Mouse (Mus musculus): Measurements from ENCODE around the gene 4430402I18Rik. TPM values are rescaled to one million over a fixed set of nuclear protein-coding genes. Genes with fewer than 3 reads are reported as not detected.

The 4430402I18Rik gene
- total and polyA plus RNA-seq, 2 experiments from 2014 or later, result 2.1 to 4.7 TPM

- Histone ChIP-seq H3K27ac (ENCODE audit: low read depth, low read length) (no peak overlapping the region), H3K36me3 (ENCODE audit: insufficient read depth) (no peaks in the 10 kb centered on the region), H3K4me3 (ENCODE audit: low read depth, low read length) (no peak overlapping the region), H3K27me3 (ENCODE audit: insufficient read depth, low read length) (no peaks in the 10 kb centered on the region), H3K9me3 (ENCODE audit: low read length) (no peaks in the 10 kb centered on the region), H3K9ac (no peak overlapping the region), H3K4me1 (ENCODE audit: insufficient read depth) (no peaks in the 10 kb centered on the region), H3K4me2 (ENCODE audit: low read depth) (no peak overlapping the region)
- no peak for TF ChIP-seq CTCF (IDR thresholded peaks at IDR 0.05; ENCODE audit: low read depth)
- ATAC-seq (peak; percentile 38; the same call in 1 of the 2 replicates), DNase-seq (peak; percentile 57)
- 48% methylated on average over 6 of the region's 6 CpGs for WGBS
Measured at GRCm38 (mm10) chr19:28864981-28865380, 102.6 kb downstream of the 4430402I18Rik start.

GRCm38 (mm10) chr19:28863626-28864025 lies 104.0 kb downstream of the 4430402I18Rik start:
- Histone ChIP-seq H3K36me3 (ENCODE audit: insufficient read depth) (no peaks in the 10 kb centered on the region), H3K27me3 (ENCODE audit: insufficient read depth, low read length) (no peaks in the 10 kb centered on the region), H3K4me3 (ENCODE audit: low read depth, low read length) (no peak overlapping the region), H3K27ac (ENCODE audit: low read depth, low read length) (no peak overlapping the region), H3K9me3 (ENCODE audit: low read length) (no peaks in the 10 kb centered on the region), H3K4me2 (ENCODE audit: low read depth) (no peak overlapping the region), H3K9ac (no peak overlapping the region), H3K4me1 (ENCODE audit: insufficient read depth) (no peaks in the 10 kb centered on the region)
- TF ChIP-seq CTCF (IDR thresholded peaks at IDR 0.05; ENCODE audit: low read depth), result no peak
- 96% methylated on average over 10 of the region's 10 CpGs for WGBS
- no peak for ATAC-seq
- no peak for DNase-seq

GRCm38 (mm10) chr19:28860246-28860645 lies 107.4 kb downstream of the 4430402I18Rik start:
- no peaks in the 10 kb centered on the region for H3K36me3 ChIP-seq (ENCODE audit: insufficient read depth)
- no peaks in the 10 kb centered on the region for H3K9me3 ChIP-seq (ENCODE audit: low read length)
- H3K27ac ChIP-seq (ENCODE audit: low read depth, low read length), result no peak overlapping the region
- no peak overlapping the region for H3K4me3 ChIP-seq (ENCODE audit: low read depth, low read length)
- DNase-seq, result no peak
- 80% methylated on average over 2 of the region's 2 CpGs for WGBS
- H3K27me3 ChIP-seq (ENCODE audit: insufficient read depth, low read length), result no peaks in the 10 kb centered on the region
- ATAC-seq, result no peak
- H3K4me2 ChIP-seq (ENCODE audit: low read depth), result no peak overlapping the region
- no peak overlapping the region for H3K9ac ChIP-seq
- no peak for TF ChIP-seq CTCF (IDR thresholded peaks at IDR 0.05; ENCODE audit: low read depth)
- no peaks in the 10 kb centered on the region for H3K4me1 ChIP-seq (ENCODE audit: insufficient read depth)

- DNase-seq, result no peak
- TF ChIP-seq CTCF (IDR thresholded peaks at IDR 0.05; ENCODE audit: low read depth), result no peak
- WGBS, result 75% methylated on average over 1 of the region's 1 CpGs
- Histone ChIP-seq H3K4me1 (ENCODE audit: insufficient read depth) (no peaks in the 10 kb centered on the region), H3K27ac (ENCODE audit: low read depth, low read length) (no peak overlapping the region), H3K9me3 (ENCODE audit: low read length) (no peaks in the 10 kb centered on the region), H3K36me3 (ENCODE audit: insufficient read depth) (no peaks in the 10 kb centered on the region), H3K4me3 (ENCODE audit: low read depth, low read length) (no peak overlapping the region), H3K27me3 (ENCODE audit: insufficient read depth, low read length) (no peaks in the 10 kb centered on the region), H3K4me2 (ENCODE audit: low read depth) (no peak overlapping the region), H3K9ac (no peak overlapping the region)
- ATAC-seq, result no peak
Measured at GRCm38 (mm10) chr19:28854831-28855230, 112.8 kb downstream of the 4430402I18Rik start.

GRCm38 (mm10) chr19:28852001-28852400 lies 115.6 kb downstream of the 4430402I18Rik start:
- no peak for ATAC-seq

GRCm38 (mm10) chr19:28850510-28850909 lies 117.1 kb downstream of the 4430402I18Rik start:
- no peak overlapping the region for H3K4me3 ChIP-seq (ENCODE audit: low read depth, low read length)
- 93% methylated on average over 3 of the region's 3 CpGs for WGBS
- no peak for ATAC-seq

More at GRCm38 (mm10) chr19:28852001-28852400, 115.6 kb downstream of the 4430402I18Rik start:
- no peak overlapping the region for H3K27ac ChIP-seq (ENCODE audit: low read depth, low read length)
- H3K36me3 ChIP-seq (ENCODE audit: insufficient read depth), result no peaks in the 10 kb centered on the region
- DNase-seq, result no peak
- H3K9me3 ChIP-seq (ENCODE audit: low read length), result no peaks in the 10 kb centered on the region
- no peak for TF ChIP-seq CTCF (IDR thresholded peaks at IDR 0.05; ENCODE audit: low read depth)
- no peak overlapping the region for H3K9ac ChIP-seq
- no peaks in the 10 kb centered on the region for H3K4me1 ChIP-seq (ENCODE audit: insufficient read depth)
- WGBS, result 80% methylated on average over 3 of the region's 3 CpGs
- no peak overlapping the region for H3K4me2 ChIP-seq (ENCODE audit: low read depth)
- no peak overlapping the region for H3K4me3 ChIP-seq (ENCODE audit: low read depth, low read length)
- no peaks in the 10 kb centered on the region for H3K27me3 ChIP-seq (ENCODE audit: insufficient read depth, low read length)

GRCm38 (mm10) chr19:28844946-28845710 lies 122.5 kb downstream of the 4430402I18Rik start:
- Histone ChIP-seq H3K36me3 (ENCODE audit: insufficient read depth) (no peaks in the 10 kb centered on the region), H3K4me2 (ENCODE audit: low read depth) (no peak overlapping the region), H3K4me1 (ENCODE audit: insufficient read depth) (no peaks in the 10 kb centered on the region), H3K27ac (ENCODE audit: low read depth, low read length) (no peak overlapping the region), H3K9me3 (ENCODE audit: low read length) (no peaks in the 10 kb centered on the region), H3K9ac (no peak overlapping the region), H3K27me3 (ENCODE audit: insufficient read depth, low read length) (no peaks in the 10 kb centered on the region), H3K4me3 (ENCODE audit: low read depth, low read length) (no peak overlapping the region)
- DNase-seq, result peak; percentile 14
- no peak for ATAC-seq
- 69% methylated on average over 8 of the region's 8 CpGs for WGBS
- no peak for TF ChIP-seq CTCF (IDR thresholded peaks at IDR 0.05; ENCODE audit: low read depth)

More at GRCm38 (mm10) chr19:28850510-28850909, 117.1 kb downstream of the 4430402I18Rik start:
- no peak overlapping the region for H3K27ac ChIP-seq (ENCODE audit: low read depth, low read length)
- no peak for TF ChIP-seq CTCF (IDR thresholded peaks at IDR 0.05; ENCODE audit: low read depth)
- no peaks in the 10 kb centered on the region for H3K27me3 ChIP-seq (ENCODE audit: insufficient read depth, low read length)
- no peaks in the 10 kb centered on the region for H3K4me1 ChIP-seq (ENCODE audit: insufficient read depth)
- no peak overlapping the region for H3K4me2 ChIP-seq (ENCODE audit: low read depth)
- DNase-seq, result no peak
- no peaks in the 10 kb centered on the region for H3K36me3 ChIP-seq (ENCODE audit: insufficient read depth)
- H3K9me3 ChIP-seq (ENCODE audit: low read length), result no peaks in the 10 kb centered on the region
- H3K9ac ChIP-seq, result no peak overlapping the region

Other genes starting within 250 kb of the 4430402I18Rik start
- 74.2 and 78.0 TPM in 2 replicates for gene Slc1a1, start 132.8 kb downstream of the 4430402I18Rik start, total RNA-seq (2014; rRNA removed)
- gene Slc1a1, start 132.8 kb downstream of the 4430402I18Rik start, polyA plus RNA-seq (2015; fragmentation: Nextera tagmentation; extraction: Ambion mirVana), result 34.9 and 49.2 TPM in 2 replicates
- 17.6 and 22.6 TPM in 2 replicates for gene Plpp6, start 3.8 kb downstream of the 4430402I18Rik start, total RNA-seq (2014; rRNA removed)
- 13.2 and 17.8 TPM in 2 replicates for gene Plpp6, start 3.8 kb downstream of the 4430402I18Rik start, polyA plus RNA-seq (2015; fragmentation: Nextera tagmentation; extraction: Ambion mirVana)
- 57.8 and 78.9 TPM in 2 replicates for gene Cdc37l1, start 22.6 kb upstream of the 4430402I18Rik start, total RNA-seq (2014; rRNA removed)
- 23.8 and 30.7 TPM in 2 replicates for gene Cdc37l1, start 22.6 kb upstream of the 4430402I18Rik start, polyA plus RNA-seq (2015; fragmentation: Nextera tagmentation; extraction: Ambion mirVana)
- 62.5 and 76.5 TPM in 2 replicates for gene Ak3, start 80.2 kb upstream of the 4430402I18Rik start, total RNA-seq (2014; rRNA removed)
- 58.0 and 68.2 TPM in 2 replicates for gene Ak3, start 80.2 kb upstream of the 4430402I18Rik start, polyA plus RNA-seq (2015; fragmentation: Nextera tagmentation; extraction: Ambion mirVana)
- 22.3 and 24.0 TPM in 2 replicates for gene Rcl1, start 133.6 kb upstream of the 4430402I18Rik start, total RNA-seq (2014; rRNA removed)
- 29.6 and 31.8 TPM in 2 replicates for gene Rcl1, start 133.6 kb upstream of the 4430402I18Rik start, polyA plus RNA-seq (2015; fragmentation: Nextera tagmentation; extraction: Ambion mirVana)